Mouse (Mus musculus): ENCODE data around the gene Purb. TPM values are rescaled to one million over a fixed set of nuclear protein-coding genes. Genes with fewer than 3 reads are reported as not detected.
A peak's percentile ranks its signal among the peaks of the same experiment; 100 is the strongest.

Purb gene
- total RNA-seq, 1 experiment: 49.8 TPM

DNA sequence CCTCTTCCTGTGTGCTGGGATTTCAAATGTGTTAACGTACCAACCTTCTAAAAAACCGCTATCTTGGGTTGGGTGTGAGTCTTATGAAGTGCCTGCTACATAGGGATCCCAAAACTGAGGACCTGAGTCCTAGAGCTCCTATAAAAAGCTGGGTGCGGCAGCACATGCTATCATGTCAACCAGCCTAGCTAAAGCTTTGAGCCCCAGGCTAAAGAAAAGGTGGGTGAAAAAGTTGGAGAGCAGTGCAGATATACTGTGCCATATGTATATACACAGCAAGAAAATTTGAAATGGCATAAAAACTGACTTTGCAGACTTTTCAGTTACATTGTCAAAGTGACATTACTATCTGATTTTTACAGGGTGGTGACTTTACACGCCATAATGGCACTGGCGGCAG, 57.0 kb downstream of the Purb start:
- Histone ChIP-seq H3K9me3 (ENCODE audit: control insufficient read depth, insufficient read depth, low read depth, low read length) (no peaks in the 10 kb centered on the region), H3K4me3 (ENCODE audit: insufficient read depth in 1 of 2, low read depth in 1 of 2, low read length in 2 of 2, poor library complexity in 1 of 2, severe bottlenecking in 1 of 2) (peak overlapping the region in 1 of 2 experiments; percentile 96; a peak in 2 of 4 replicates), H3K36me3 (ENCODE audit: control insufficient read depth, insufficient read depth, low read length, poor library complexity, severe bottlenecking) (peaks cover 27% of the 10 kb centered on the region), H3K27ac (ENCODE audit: insufficient read depth, low read depth, low read length, poor library complexity, severe bottlenecking) (no peak overlapping the region), H3K9ac (ENCODE audit: insufficient read depth, low read depth, low read length, poor library complexity, severe bottlenecking) (peak overlapping the region; percentile 12; the same call in 1 of the 2 replicates), H3K4me1 (ENCODE audit: control insufficient read depth in 2 of 2, insufficient read depth in 2 of 2, low read length in 2 of 2, poor library complexity in 1 of 2) (peaks cover 0 to 6% of the 10 kb centered on the region in 2 experiments; a peak in 2 of 4 replicates)
- in situ Hi-C loops (cut with MboI; ENCODE audit: low sequenced_read_pairs in 2 of 2, unreplicated experiment in 2 of 2): no loop called here
- no peak for TF ChIP-seq CHD2 (IDR thresholded peaks at IDR 0.05; ENCODE audit: low read depth, low read length)
- TF ChIP-seq HCFC1 (IDR thresholded peaks at IDR 0.05; ENCODE audit: borderline replicate concordance, insufficient read depth, low read length): no peak
- no peak for DNase-seq (ENCODE audit: low read depth, low spot score)

Other genes with a start within 250 kb of the Purb start
- gene Npc1l1, start 245.8 kb downstream of the Purb start, total RNA-seq (2012; rRNA removed): 0.40 and 0.48 TPM in 2 replicates
- gene Ddx56, start 208.1 kb downstream of the Purb start, total RNA-seq (2012; rRNA removed): 170 and 199 TPM in 2 replicates
- gene Tmed4, start 201.0 kb downstream of the Purb start, total RNA-seq (2012; rRNA removed): 79.7 and 98.6 TPM in 2 replicates
- gene Ogdh, start 184.3 kb downstream of the Purb start, total RNA-seq (2012; rRNA removed): 68.4 and 69.6 TPM in 2 replicates
- gene Zmiz2, start 86.8 kb downstream of the Purb start, total RNA-seq (2012; rRNA removed): 19.6 and 22.6 TPM in 2 replicates
- 4,715 and 6,168 TPM in 2 replicates for gene Ppia, start 60.5 kb downstream of the Purb start, total RNA-seq (2012; rRNA removed)
- gene H2afv, start 31.5 kb downstream of the Purb start, total RNA-seq (2012; rRNA removed): 192 and 294 TPM in 2 replicates
- gene Myo1g, start 45.0 kb upstream of the Purb start, total RNA-seq (2012; rRNA removed): 11.6 TPM in 2 replicates
- gene Ccm2, start 71.0 kb upstream of the Purb start, total RNA-seq (2012; rRNA removed): 27.8 and 36.7 TPM in 2 replicates
- gene Nacad, start 130.1 kb upstream of the Purb start, total RNA-seq (2012; rRNA removed): 0.85 and 1.4 TPM in 2 replicates
- 178 and 226 TPM in 2 replicates for gene Tbrg4, start 150.2 kb upstream of the Purb start, total RNA-seq (2012; rRNA removed)
- not detected in 2 replicates for gene Wap, start 162.7 kb upstream of the Purb start, total RNA-seq (2012; rRNA removed)
- gene Ramp3, start 182.6 kb upstream of the Purb start, total RNA-seq (2012; rRNA removed): 24.1 and 47.9 TPM in 2 replicates